Mouse (Mus musculus): Measurements from ENCODE around the gene Rflna. TPM values are rescaled to one million over a fixed set of nuclear protein-coding genes. Genes with fewer than 3 reads are reported as not detected.

Rflna gene
- total RNA-seq, 4 experiments from 2014 or later, result 0.37 to 0.66 (median 0.45) TPM; not detected in 1

DNA sequence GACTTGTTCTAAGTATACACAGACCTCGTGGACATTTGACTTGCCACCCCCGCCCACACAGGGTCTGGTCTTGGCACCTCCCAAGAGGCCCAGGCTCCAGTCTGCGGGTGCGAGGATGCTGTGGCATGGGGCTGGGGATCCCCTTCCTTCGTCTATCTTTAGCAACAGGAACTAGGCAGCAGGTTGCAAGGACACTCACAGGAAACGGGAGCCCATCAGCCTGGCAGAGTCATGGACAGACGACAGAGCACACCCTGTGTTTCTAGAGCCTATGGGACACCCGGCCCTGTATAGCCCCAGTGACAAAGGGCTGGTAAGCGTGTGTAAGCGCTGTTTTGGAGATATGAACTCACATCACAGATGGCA, 49.2 kb downstream of the Rflna start:
- no peak for DNase-seq (ENCODE audit: low spot score in 2 of 2)

- DNase-seq (ENCODE audit: low spot score in 2 of 2), result peak; percentile 58 to 62
Measured at GRCm38 (mm10) chr5:125052603-125053488, 49.8 kb downstream of the Rflna start.

DNA sequence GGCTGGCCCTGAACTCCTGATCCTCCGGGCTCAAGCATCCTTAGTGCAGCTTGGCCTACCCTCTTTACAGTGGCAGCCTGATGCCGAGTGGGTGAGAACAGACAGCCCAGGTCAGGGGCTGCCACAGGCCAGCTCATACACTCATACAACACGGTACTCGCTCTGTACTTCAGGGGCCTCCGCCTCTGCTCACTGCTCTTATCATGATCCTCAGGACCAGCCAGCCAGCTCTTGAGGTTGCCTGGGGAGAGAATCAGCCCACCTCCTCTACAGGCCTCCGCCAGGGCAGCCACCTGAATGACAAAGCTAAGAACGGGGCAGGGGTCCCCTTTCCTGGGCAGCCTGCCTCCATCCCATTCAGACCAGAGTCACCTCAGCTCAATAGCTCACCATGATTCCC, 50.6 kb downstream of the Rflna start:
- DNase-seq (ENCODE audit: low spot score in 2 of 2), result no peak

DNA sequence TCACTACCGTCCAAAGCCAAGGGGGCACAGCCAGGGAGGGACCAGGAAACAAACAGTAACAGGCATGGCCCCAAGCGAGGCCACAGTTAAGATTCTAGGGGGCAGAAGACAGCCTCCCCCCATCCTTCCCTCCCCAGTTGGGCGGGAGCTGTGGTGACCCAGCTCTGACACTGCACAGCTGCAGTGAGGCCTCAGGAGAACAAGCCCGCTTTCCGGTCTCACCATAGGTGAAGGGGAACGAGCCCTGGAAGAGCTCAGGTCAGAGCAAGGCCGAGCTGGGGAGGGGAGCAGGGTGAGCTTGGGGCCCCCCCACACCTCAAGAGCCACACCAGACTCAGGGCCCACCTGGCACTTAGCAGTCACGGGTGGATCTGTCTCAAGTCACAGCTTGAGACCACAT, 52.9 kb downstream of the Rflna start:
- DNase-seq (ENCODE audit: low spot score in 2 of 2), result no peak

GRCm38 (mm10) chr5:125056331-125056695, 53.3 kb downstream of the Rflna start:
- DNase-seq (ENCODE audit: low spot score in 2 of 2), result no peak

GRCm38 (mm10) chr5:125056696-125057554, 53.9 kb downstream of the Rflna start:
- no peak for DNase-seq (ENCODE audit: low spot score in 2 of 2)

DNA sequence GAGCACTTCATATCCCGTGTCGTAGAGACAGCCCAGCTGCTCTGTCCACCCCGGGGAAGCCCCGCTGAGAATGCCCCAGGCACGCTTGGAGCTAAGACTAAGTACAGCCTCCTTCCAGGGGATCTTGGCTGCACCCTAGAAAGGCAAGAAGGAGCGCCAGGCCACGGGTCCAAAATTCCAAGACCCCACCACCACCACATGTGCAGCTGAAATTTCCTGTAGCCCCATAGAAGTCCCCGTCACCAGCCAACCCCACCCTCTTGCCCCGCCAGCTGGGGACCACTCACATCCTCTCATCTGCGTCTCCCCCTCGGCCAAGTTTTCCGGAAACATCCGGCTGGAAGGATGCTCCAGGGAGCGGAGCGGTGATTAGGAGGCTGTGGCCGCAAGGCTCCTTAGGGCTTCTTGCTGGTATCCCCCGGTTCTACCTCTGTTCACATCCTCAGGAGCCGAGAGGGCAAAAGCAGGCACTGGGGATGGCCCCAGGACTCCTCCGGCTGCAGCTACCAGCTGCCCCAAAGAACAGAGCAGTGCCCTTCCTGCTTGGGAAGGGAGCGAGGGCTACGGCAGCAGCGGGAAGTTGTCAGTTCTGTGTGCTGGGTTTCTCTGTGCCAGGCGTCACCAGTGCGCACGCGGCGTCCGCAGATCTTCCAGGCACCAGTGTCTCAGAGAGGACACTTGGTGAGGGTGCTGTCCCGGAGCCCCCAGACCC, 54.7 kb downstream of the Rflna start:
- peak; percentile 47 to 52 for DNase-seq (ENCODE audit: low spot score in 2 of 2)

DNA sequence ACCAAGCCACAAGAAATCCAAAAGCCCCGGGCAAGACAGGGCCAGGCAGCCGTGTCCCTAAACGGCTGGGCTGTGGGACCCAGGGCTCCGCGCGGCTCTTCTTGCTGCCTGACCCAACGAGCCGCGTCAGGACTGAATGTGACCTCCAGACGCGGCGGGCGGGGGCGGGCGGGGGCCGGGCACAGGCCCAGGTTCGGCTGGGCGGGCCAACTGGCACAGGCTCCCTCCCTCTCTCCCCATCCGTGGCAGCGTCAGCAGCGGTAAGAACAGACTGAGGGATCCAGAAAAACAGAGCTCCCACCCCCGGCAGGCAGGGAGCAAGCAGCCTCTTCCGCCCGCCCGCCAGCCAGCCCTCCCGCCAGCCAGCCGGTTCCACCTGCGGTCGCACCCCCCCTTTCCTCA, 55.2 kb downstream of the Rflna start:
- DNase-seq (ENCODE audit: low spot score in 2 of 2), result peak; percentile 72 to 77

Other genes starting within 250 kb of the Rflna start
- 10 to 100 TPM; 70.4 to 76.4 (median 72.7) TPM for gene Ccdc92, start 140.8 kb upstream of the Rflna start, total RNA-seq (2022)
- 10 to 100 TPM; 60.6 to 73.4 (median 65.8) TPM for gene Zfp664, start 140.5 kb upstream of the Rflna start, total RNA-seq (2022)
- 100 to 1,000 TPM; 246 to 324 (median 271) TPM for gene Ncor2, start 176.0 kb downstream of the Rflna start, total RNA-seq (2022)